Mouse (Mus musculus): Measurements from ENCODE around the gene Gpr162. TPM values are rescaled to one million over a fixed set of nuclear protein-coding genes. Genes with fewer than 3 reads are reported as not detected.
"Not testable (repeated sequence)": the region's sequence is repeated elsewhere in the genome, so short reads cannot be mapped to it uniquely, and the experiment has no call there.

Gpr162 gene
- total RNA-seq, 2 experiments from 2014 or later = 231 to 248 TPM

DNA sequence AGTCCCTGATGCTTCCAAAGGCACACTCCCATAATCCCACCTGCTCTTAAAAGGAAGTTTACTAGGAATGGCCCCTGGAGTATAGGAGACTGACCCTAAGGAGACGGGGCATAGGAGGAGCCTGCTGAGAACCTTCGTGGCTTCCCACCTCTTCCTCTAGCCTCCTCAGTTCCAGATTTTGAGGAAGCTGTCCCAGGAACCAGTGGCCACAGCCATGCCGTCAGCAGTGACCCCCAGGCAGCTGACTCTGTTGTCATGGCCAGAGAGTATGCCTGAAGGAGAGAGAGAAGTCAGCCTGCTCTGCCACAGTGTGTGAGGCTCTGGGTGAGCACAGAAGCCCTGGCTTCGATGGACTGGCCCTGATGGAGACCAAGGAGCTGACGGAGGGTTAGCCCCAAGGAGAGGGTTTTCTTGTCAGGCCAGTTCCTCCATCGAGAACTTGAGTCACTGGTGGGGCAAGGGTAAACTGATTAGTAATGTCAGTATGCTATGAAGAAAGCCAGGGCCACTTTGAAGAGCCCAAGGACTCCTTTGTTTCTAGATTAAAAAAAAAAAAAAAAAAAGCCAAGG, 29.2 kb downstream of the Gpr162 start:
- no peak overlapping the region for H3K27ac ChIP-seq
- no peak for DNase-seq (ENCODE audit: extremely low spot score in 1 of 2, low spot score in 2 of 2)
- no peak overlapping the region for H3K4me3 ChIP-seq
- intact Hi-C loops (cut with DNase I) = no loop called here
- no peak for TF ChIP-seq CTCF (IDR thresholded peaks at IDR 0.05)

DNA sequence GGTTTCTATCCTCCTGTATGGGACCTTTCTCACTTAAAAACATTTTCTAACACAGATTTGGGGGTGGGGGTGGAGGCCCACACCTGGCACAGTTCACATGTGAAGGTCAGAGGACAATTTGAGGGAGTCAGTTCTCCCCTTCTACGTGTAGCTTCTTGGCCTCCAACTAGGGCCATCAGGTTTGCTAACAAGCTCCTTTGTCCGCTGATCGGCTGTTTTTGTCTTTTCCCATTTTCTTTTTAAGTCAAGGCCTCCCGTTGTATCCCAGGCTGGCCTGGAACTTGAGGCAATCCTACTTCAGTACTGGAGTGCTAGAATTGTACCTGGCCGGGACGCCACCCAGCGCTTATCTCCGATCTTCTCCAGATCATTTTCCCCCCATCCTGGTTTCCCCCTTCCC, 32.1 kb downstream of the Gpr162 start:
- H3K27ac ChIP-seq = no peak overlapping the region
- no peak for TF ChIP-seq CTCF (IDR thresholded peaks at IDR 0.05)
- DNase-seq (ENCODE audit: extremely low spot score in 1 of 2, low spot score in 2 of 2) = no peak
- H3K4me3 ChIP-seq = no peak overlapping the region
- intact Hi-C loops (cut with DNase I) = no loop called here

GRCm38 (mm10) chr6:124831199-124831598, 32.6 kb downstream of the Gpr162 start:
- H3K4me3 ChIP-seq; DNase-seq (ENCODE audit: extremely low spot score in 1 of 2, low spot score in 2 of 2); intact Hi-C loops (cut with DNase I); H3K27ac ChIP-seq: not testable (repeated sequence)

- DNase-seq (ENCODE audit: extremely low spot score in 1 of 2, low spot score in 2 of 2) = peak; percentile 83 to 91
- peak overlapping the region; percentile 71 for H3K4me3 ChIP-seq
- intact Hi-C loops (cut with DNase I) = no loop called here
Measured at GRCm38 (mm10) chr6:124829799-124830700, 33.7 kb downstream of the Gpr162 start.

DNA sequence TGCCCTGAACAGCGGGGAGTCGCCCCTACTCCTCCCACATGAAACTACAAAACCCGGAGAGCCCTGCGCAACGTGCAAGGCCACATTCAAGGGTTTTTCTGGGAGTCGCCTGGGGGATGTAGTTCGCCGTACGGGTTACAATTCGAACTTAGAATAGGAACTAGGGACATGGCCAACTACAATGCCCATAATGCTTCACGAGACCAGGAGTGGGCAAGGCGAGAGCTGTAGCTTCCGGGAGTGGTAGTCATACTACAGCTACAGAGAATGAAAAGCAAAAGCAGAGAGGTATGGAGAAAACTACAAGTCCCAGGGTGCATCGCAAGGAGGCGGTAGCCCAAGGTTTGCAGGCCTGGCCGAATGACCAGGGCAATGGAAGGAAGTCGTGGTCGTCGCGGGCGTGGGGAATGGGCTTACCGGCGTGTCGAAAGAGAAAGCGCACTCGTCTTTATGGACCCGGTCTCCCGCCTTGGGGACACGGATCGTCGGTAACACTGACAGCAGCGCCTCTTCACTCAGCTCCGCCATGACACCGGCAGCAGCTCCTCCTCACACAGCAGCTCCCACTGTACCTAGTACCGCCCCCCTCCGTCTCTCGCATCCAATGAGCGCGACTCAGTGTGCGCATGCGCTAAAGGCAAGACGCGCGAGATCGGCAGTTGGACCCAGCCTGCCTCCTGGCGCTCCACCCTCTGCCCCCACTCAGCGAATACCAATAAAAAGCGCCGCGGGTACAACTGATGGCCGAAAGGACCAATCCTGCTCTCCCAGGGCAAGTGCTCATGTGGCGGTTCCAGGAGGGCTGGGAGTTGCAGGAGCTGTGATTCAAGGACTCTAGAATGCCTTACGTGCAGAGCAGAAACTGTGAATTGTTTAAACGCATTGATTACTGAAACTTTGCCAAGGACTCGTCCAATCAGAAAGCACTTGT, 34.6 kb downstream of the Gpr162 start, which contains the start of the genes Usp5 and Cdca3:
TSS of gene Usp5 (minus strand) at position 617 of the 931 bp plus-strand sequence.
TSS of gene Cdca3 (plus strand) at position 680 of the 931 bp plus-strand sequence.
- intact Hi-C loops (cut with DNase I) = loop anchor here (1.0 kb wide), 1 partner anchor 15 kb away; the partner anchor contains the start of gene Tpi1
- no peak for TF ChIP-seq CTCF (IDR thresholded peaks at IDR 0.05)
- H3K4me3 ChIP-seq = peak within 1 kb of the TSS; percentile 71
- peak; percentile 98 for DNase-seq (ENCODE audit: extremely low spot score in 1 of 2, low spot score in 2 of 2)
- peak within 1 kb of the TSS; percentile 95 for H3K27ac ChIP-seq

More at GRCm38 (mm10) chr6:124829799-124830700, 33.7 kb downstream of the Gpr162 start:
- TF ChIP-seq CTCF (IDR thresholded peaks at IDR 0.05) = peak; percentile 8; the same call in 1 of the 2 replicates
- H3K27ac ChIP-seq = peak overlapping the region; percentile 95

DNA sequence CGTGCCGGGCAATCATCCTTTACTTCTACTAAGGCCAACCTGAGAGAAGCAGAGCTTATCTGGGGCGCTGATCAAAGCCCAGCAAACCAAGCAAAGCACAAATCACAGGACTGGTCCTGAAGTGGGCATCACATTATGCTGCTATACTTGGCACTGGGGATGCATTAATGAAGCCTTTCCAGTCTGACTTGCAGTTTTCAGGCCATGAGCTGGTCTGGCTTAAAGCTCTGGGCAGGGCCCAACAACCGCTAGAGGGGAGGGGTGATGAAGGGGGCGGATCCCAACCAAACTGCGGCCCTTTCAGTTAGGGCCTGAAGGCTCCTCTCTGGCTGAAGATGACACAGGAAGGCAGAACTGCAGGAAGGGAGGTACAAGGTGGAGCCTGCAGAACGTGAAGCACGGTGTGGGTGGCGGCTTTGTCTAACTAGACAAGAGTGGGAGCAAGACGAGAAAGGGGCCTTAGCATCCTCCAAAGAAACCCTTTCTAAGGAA, 35.6 kb downstream of the Gpr162 start:
- intact Hi-C loops (cut with DNase I) = loop anchor here (1.0 kb wide), 1 partner anchor 14 kb away; the partner anchor contains the start of gene Tpi1
- DNase-seq (ENCODE audit: extremely low spot score in 1 of 2, low spot score in 2 of 2) = peak in 1 of 2 experiments; percentile 34
- H3K27ac ChIP-seq = peak overlapping the region; percentile 54
- no peak for TF ChIP-seq CTCF (IDR thresholded peaks at IDR 0.05)
- H3K4me3 ChIP-seq = peak overlapping the region; percentile 71

- no peak for TF ChIP-seq CTCF (IDR thresholded peaks at IDR 0.05)
- intact Hi-C loops (cut with DNase I) = no loop called here
- Histone ChIP-seq H3K4me3 (no peak overlapping the region), H3K27ac (no peak overlapping the region)
- DNase-seq (ENCODE audit: extremely low spot score in 1 of 2, low spot score in 2 of 2) = no peak
Measured at GRCm38 (mm10) chr6:124822049-124822448, 41.7 kb downstream of the Gpr162 start.

- no peak for DNase-seq (ENCODE audit: extremely low spot score in 1 of 2, low spot score in 2 of 2)
- intact Hi-C loops (cut with DNase I) = no loop called here
- H3K27ac ChIP-seq = no peak overlapping the region
- H3K4me3 ChIP-seq = no peak overlapping the region
- TF ChIP-seq CTCF (IDR thresholded peaks at IDR 0.05) = no peak
Measured at GRCm38 (mm10) chr6:124820891-124821290, 42.9 kb downstream of the Gpr162 start.

- intact Hi-C loops (cut with DNase I) = no loop called here
- DNase-seq (ENCODE audit: extremely low spot score in 1 of 2, low spot score in 2 of 2) = peak in 1 of 2 experiments; percentile 9
- Histone ChIP-seq H3K27ac (peak overlapping the region; percentile 58), H3K4me3 (no peak overlapping the region)
- TF ChIP-seq CTCF (IDR thresholded peaks at IDR 0.05) = no peak
Measured at GRCm38 (mm10) chr6:124817971-124818370, 45.8 kb downstream of the Gpr162 start.

DNA sequence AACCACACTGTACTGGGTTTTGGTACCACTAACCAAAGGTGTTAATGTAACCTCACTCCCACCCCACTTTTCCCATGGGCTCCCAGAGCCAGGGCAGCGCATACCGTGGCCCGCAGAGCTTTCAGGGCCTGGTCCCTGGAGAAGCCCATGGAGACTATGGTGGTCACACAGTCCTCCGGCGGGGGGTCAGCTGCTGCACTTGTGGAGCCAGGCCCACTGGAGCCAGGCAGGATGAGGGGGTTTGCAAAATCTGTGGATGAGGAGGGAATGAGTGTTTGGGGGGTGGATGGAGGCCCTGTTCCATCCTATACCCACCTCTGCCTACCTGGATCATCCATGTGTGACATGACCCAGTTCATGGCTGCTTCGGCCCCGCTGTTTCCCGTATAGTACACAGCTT, 46.2 kb downstream of the Gpr162 start:
- intact Hi-C loops (cut with DNase I) = no loop called here
- DNase-seq (ENCODE audit: extremely low spot score in 1 of 2, low spot score in 2 of 2) = peak in 1 of 2 experiments; percentile 7
- no peak for TF ChIP-seq CTCF (IDR thresholded peaks at IDR 0.05)
- Histone ChIP-seq H3K4me3 (no peak overlapping the region), H3K27ac (peak overlapping the region; percentile 58; the same call in 1 of the 2 replicates)

- no peak for TF ChIP-seq CTCF (IDR thresholded peaks at IDR 0.05)
- Histone ChIP-seq H3K4me3 (no peak overlapping the region), H3K27ac (no peak overlapping the region; the same call in 1 of the 2 replicates)
- intact Hi-C loops (cut with DNase I) = no loop called here
- peak in 1 of 2 experiments; percentile 7 for DNase-seq (ENCODE audit: extremely low spot score in 1 of 2, low spot score in 2 of 2)
Measured at GRCm38 (mm10) chr6:124817125-124817524, 46.7 kb downstream of the Gpr162 start.
